Mouse (Mus musculus) MEL (cell line): ENCODE measurements around the gene Stx3. TPM values are rescaled to one million over a fixed set of nuclear protein-coding genes. Genes with fewer than 3 reads are reported as not detected.

Experiments used
- DNase-seq: peaks from one replicate; pipeline ENCODE4 v3.0.0; 2011; ENCODE audit warnings: low read depth, low spot score
- H3K27ac ChIP-seq: 2 replicates; pipeline ENCODE4 v1.5.1; 2012; ENCODE audit warnings: low read depth, mild to moderate bottlenecking, control low read depth, low read length, moderate library complexity; ENCODE audit not compliant: control insufficient read depth
- H3K27me3 ChIP-seq, 2 experiments: fragments of 150-350 bp in 1 of 2; sonication (generic) in 1 of 2; 2 replicates each; pipeline ENCODE4 v1.6.1; 2012; ENCODE audit warnings: low read length in 2 of 2, mild to moderate bottlenecking in 2 of 2, improper control_type of control experiment in 1 of 2, moderate library complexity in 1 of 2; ENCODE audit not compliant: insufficient read depth in 2 of 2, control insufficient read depth in 1 of 2
- H3K36me3 ChIP-seq, 2 experiments: 2 replicates each; pipeline ENCODE4 v1.6.1; 2012 to 2014; ENCODE audit warnings: low read length in 2 of 2, improper control_type of control experiment in 1 of 2, inconsistent platforms in 1 of 2, mild to moderate bottlenecking in 1 of 2; ENCODE audit not compliant: insufficient read depth in 2 of 2, control insufficient read depth in 1 of 2
- H3K4me1 ChIP-seq, 2 experiments: fragments of 150-350 bp in 1 of 2; sonication (generic) in 1 of 2; 2 replicates each; pipeline ENCODE4 v1.6.1; 2012; ENCODE audit warnings: low read length in 2 of 2, improper control_type of control experiment in 1 of 2, mild to moderate bottlenecking in 1 of 2; ENCODE audit not compliant: insufficient read depth in 2 of 2, control insufficient read depth in 1 of 2
- H3K4me3 ChIP-seq, 2 experiments: fragments of 150-350 bp in 1 of 2; sonication (generic) in 1 of 2; 2 replicates each; pipeline ENCODE4 v1.5.1; 2012; ENCODE audit warnings: low read depth in 2 of 2, low read length in 2 of 2, mild to moderate bottlenecking in 2 of 2, moderate library complexity in 2 of 2, control low read depth in 1 of 2, improper control_type of control experiment in 1 of 2; ENCODE audit not compliant: control insufficient read depth in 1 of 2, insufficient read depth in 1 of 2
- H3K79me2 ChIP-seq: 2 replicates; pipeline ENCODE4 v1.6.1; 2012; ENCODE audit warnings: mild to moderate bottlenecking, low read length, moderate library complexity; ENCODE audit not compliant: control insufficient read depth, poor library complexity, insufficient read depth
- H3K9ac ChIP-seq: 2 replicates; pipeline ENCODE4 v1.6.1; 2012; ENCODE audit warnings: low read depth, mild to moderate bottlenecking, control low read depth, low read length, moderate library complexity; ENCODE audit not compliant: control insufficient read depth, poor library complexity, severe bottlenecking
- H3K9me3 ChIP-seq: fragments of 150-350 bp; sonication (generic); replicated peaks from 2 replicates; pipeline ENCODE4 v1.6.1; 2012; ENCODE audit warnings: mild to moderate bottlenecking, low read length, improper control_type of control experiment, moderate library complexity; ENCODE audit not compliant: insufficient read depth
- BHLHE40 ChIP-seq: IDR thresholded peaks from 2 replicates; pipeline ENCODE4 v1.6.1; 2012; ENCODE audit warnings: low read depth, mild to moderate bottlenecking, inconsistent platforms, low read length, improper control_type of control experiment, borderline replicate concordance
- CHD1 ChIP-seq: IDR thresholded peaks from 2 replicates; pipeline ENCODE4 v1.6.1; 2012; ENCODE audit warnings: low read depth, mild to moderate bottlenecking, inconsistent platforms, low read length, improper control_type of control experiment
- CTCF ChIP-seq, 3 experiments: IDR thresholded peaks in 2 of 3; conservative IDR thresholded peaks in 1 of 3; 2 replicates each; pipeline ENCODE4 v1.5.1; 2011 to 2012; ENCODE audit warnings: low read length in 3 of 3, low read depth in 2 of 3, mild to moderate bottlenecking in 2 of 3, improper control_type of control experiment in 1 of 3, inconsistent platforms in 1 of 3, mixed read lengths in 1 of 3, moderate library complexity in 1 of 3; ENCODE audit not compliant: control insufficient read depth in 1 of 3, insufficient read depth in 1 of 3, poor library complexity in 1 of 3, severe bottlenecking in 1 of 3
- E2F4 ChIP-seq: IDR thresholded peaks from 2 replicates; pipeline ENCODE4 v1.6.1; 2011; ENCODE audit warnings: low read depth, low read length, improper control_type of control experiment, borderline replicate concordance
- HCFC1 ChIP-seq: IDR thresholded peaks from 2 replicates; pipeline ENCODE4 v1.6.1; 2012; ENCODE audit warnings: low read depth, mild to moderate bottlenecking, inconsistent platforms, low read length, improper control_type of control experiment, moderate library complexity
- KAT2A ChIP-seq: conservative IDR thresholded peaks from 2 replicates; pipeline ENCODE4 v1.6.1; 2012; ENCODE audit warnings: low read depth, low read length, improper control_type of control experiment, inconsistent platforms
- MAZ ChIP-seq: IDR thresholded peaks from 2 replicates; pipeline ENCODE4 v1.6.1; 2012; ENCODE audit warnings: low read depth, mild to moderate bottlenecking, inconsistent platforms, low read length, improper control_type of control experiment
- NELFE ChIP-seq: IDR thresholded peaks from 2 replicates; pipeline ENCODE4 v1.6.1; 2011; ENCODE audit warnings: low read depth, low read length, improper control_type of control experiment
- POLR2A ChIP-seq, 2 experiments: IDR thresholded peaks; 2 replicates each; pipeline ENCODE4 v1.6.1; 2011 to 2012; ENCODE audit warnings: low read length in 2 of 2, mild to moderate bottlenecking in 2 of 2, control low read depth in 1 of 2, improper control_type of control experiment in 1 of 2, low read depth in 1 of 2, moderate library complexity in 1 of 2; ENCODE audit not compliant: control insufficient read depth in 1 of 2, insufficient read depth in 1 of 2, poor library complexity in 1 of 2
- POLR2AphosphoS2 ChIP-seq: IDR thresholded peaks from 2 replicates; pipeline ENCODE4 v1.6.1; 2011; ENCODE audit warnings: low read length, improper control_type of control experiment
- POLR2AphosphoS5 ChIP-seq: IDR thresholded peaks from 2 replicates; pipeline ENCODE4 v1.6.1; 2012; ENCODE audit warnings: low read depth, borderline replicate concordance, mild to moderate bottlenecking, inconsistent platforms, low read length, moderate library complexity, mixed read lengths
- RAD21 ChIP-seq: IDR thresholded peaks from 2 replicates; pipeline ENCODE4 v1.6.1; 2011; ENCODE audit warnings: mild to moderate bottlenecking, low read depth, low read length, improper control_type of control experiment
- RCOR1 ChIP-seq: IDR thresholded peaks from 2 replicates; pipeline ENCODE4 v1.6.1; 2012; ENCODE audit warnings: low read depth, mild to moderate bottlenecking, inconsistent platforms, low read length, improper control_type of control experiment
- SIN3A ChIP-seq: IDR thresholded peaks from 2 replicates; pipeline ENCODE4 v1.6.1; 2012; ENCODE audit warnings: low read length, improper control_type of control experiment, inconsistent platforms
- SMC3 ChIP-seq: IDR thresholded peaks from 2 replicates; pipeline ENCODE4 v1.6.1; 2011; ENCODE audit warnings: low read depth, low read length, improper control_type of control experiment
- TCF12 ChIP-seq: IDR thresholded peaks from 2 replicates; pipeline ENCODE4 v1.6.1; 2014; ENCODE audit warnings: low read depth, mild to moderate bottlenecking, inconsistent platforms, low read length, improper control_type of control experiment, moderate library complexity
- ZC3H11A ChIP-seq: IDR thresholded peaks from 2 replicates; pipeline ENCODE4 v1.6.1; 2012; ENCODE audit warnings: low read depth, mild to moderate bottlenecking, inconsistent platforms, low read length, improper control_type of control experiment
- ZKSCAN1 ChIP-seq: IDR thresholded peaks from 2 replicates; pipeline ENCODE4 v1.6.1; 2012; ENCODE audit warnings: low read depth, mild to moderate bottlenecking, inconsistent platforms, low read length, improper control_type of control experiment, moderate library complexity
- ZMIZ1 ChIP-seq: IDR thresholded peaks from 2 replicates; pipeline ENCODE4 v1.6.1; 2012; ENCODE audit warnings: low read depth, mild to moderate bottlenecking, inconsistent platforms, low read length, improper control_type of control experiment, moderate library complexity
- polyA plus RNA-seq, 2 experiments: library from polyadenylated mRNA; stranded (reverse) in 1 of 2; unstranded in 1 of 2; fragments of >175 nt in 1 of 2; fragments of >200 nt in 1 of 2; gene quantifications; 2 replicates each; pipeline versions ENCODE4 v1.2.1 to v1.2.4; 2012; ENCODE audit warnings: low replicate concordance in 2 of 2, low read depth in 1 of 2; ENCODE audit not compliant: insufficient read length in 2 of 2, insufficient read depth in 1 of 2, missing spikeins in 1 of 2
- total RNA-seq: library from RNA; depleted of rRNA; stranded (reverse); fragments of 300-350 nt; gene quantifications from 2 replicates; pipeline ENCODE4 v1.2.3, GENCODE M21; 2012; rRNA removed

The Stx3 gene
- 0.33 and 0.73 TPM in 2 replicates for total RNA-seq
- polyA plus RNA-seq, result 1 to 10 TPM in 1 of 2 experiments, not detected in 1; 3.0 TPM

DNA sequence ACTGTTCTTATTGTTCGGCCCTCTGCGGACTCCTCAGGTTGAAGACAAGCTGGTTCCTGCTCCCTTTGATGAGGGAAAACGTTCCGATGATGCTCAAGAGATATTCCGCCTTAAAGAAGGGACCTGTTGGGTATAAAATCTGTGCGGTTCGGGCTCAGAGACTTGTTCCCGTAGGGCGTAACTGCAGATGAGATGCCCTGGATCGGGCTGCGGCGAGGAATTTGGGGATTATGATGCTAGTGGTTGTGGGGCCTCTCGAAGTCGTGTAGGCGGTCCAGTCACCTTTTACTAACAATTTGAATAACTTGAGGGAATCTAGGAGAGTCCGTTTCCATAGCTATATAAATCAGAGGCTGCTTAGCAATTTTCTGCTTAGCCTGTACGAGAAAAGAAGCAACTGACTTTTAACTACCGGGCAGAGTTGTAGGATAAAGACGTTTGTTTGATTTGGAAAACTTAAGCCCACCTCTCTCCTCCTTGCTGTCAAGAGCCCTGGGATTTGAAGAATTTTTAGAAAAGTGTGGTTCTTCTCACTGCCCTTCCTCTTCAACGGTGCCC, at the start of gene Stx3:
Gene Stx3, minus strand, starts transcription at position 261 of the 558 bp plus-strand sequence.
- H3K27ac ChIP-seq, result no peak within 1 kb of the TSS
- no peak within 1 kb of the TSS for H3K4me3 ChIP-seq

DNA sequence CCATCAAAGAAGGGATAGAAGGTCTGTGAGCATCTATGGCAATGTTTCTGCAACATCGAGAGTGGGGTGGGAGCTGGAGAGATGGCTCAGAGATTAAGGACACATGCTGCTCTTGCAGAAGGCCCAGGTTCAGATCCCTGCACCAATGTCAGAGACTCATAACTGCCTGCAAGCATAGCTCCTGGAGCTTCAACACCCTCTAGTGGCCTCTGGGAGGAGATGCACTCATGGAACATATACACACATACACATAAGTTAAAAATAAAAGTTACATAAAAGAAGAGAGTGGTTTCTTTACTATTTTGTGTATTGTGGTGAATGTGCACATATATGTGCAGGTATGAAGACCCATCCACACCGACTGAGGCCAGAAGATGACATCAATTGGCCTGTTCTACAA, 48.6 kb upstream of the Stx3 start:
- Histone ChIP-seq H3K79me2 (no peaks in the 10 kb centered on the region), H3K4me3 (no peak overlapping the region)

More for the DNA sequence above, at the start of gene Stx3:
- Histone ChIP-seq H3K9me3 (no peaks in the 10 kb centered on the region), H3K79me2 (no peaks in the 10 kb centered on the region), H3K4me1 (peaks cover 0 to 2% of the 10 kb centered on the region in 2 experiments; a peak in 1 of 4 replicates), H3K27me3 (no peaks in the 10 kb centered on the region; a peak in 1 of 4 replicates), H3K36me3 (no peaks in the 10 kb centered on the region), H3K9ac (no peak within 1 kb of the TSS)
- no peak for TF ChIP-seq POLR2AphosphoS5
- no peak for TF ChIP-seq SIN3A
- TF ChIP-seq CHD1, result no peak
- TF ChIP-seq NELFE, result no peak
- no peak for TF ChIP-seq TCF12
- no peak for TF ChIP-seq BHLHE40
- TF ChIP-seq ZMIZ1, result no peak
- no peak for TF ChIP-seq RAD21
- TF ChIP-seq E2F4, result no peak
- TF ChIP-seq POLR2AphosphoS2, result no peak
- no peak for TF ChIP-seq ZC3H11A
- no peak for TF ChIP-seq KAT2A
- no peak for TF ChIP-seq POLR2A (IDR thresholded peaks at IDR 0.05; ENCODE audit: control insufficient read depth in 1 of 2, insufficient read depth in 1 of 2, low read depth in 1 of 2, low read length in 2 of 2, poor library complexity in 1 of 2)
- no peak for TF ChIP-seq HCFC1
- DNase-seq, result no peak

More for the DNA sequence above, 48.6 kb upstream of the Stx3 start:
- TF ChIP-seq ZKSCAN1 (no peak), MAZ (no peak), POLR2AphosphoS5 (no peak), RCOR1 (no peak), RAD21 (peak; percentile 58), CTCF (IDR thresholded peaks at IDR 0.05 in 2 of 3, conservative IDR thresholded peaks at IDR 0.05 in 1 of 3; ENCODE audit: control insufficient read depth in 1 of 3, insufficient read depth in 1 of 3, low read depth in 2 of 3, low read length in 3 of 3, poor library complexity in 1 of 3, severe bottlenecking in 1 of 3) (peak; percentile 19 to 54 (median 33); a peak in 3 of 6 replicates), SMC3 (peak; percentile 50)
- Histone ChIP-seq H3K9ac (no peak overlapping the region), H3K36me3 (no peaks in the 10 kb centered on the region), H3K27ac (no peak overlapping the region), H3K27me3 (peaks cover 2% of the 10 kb centered on the region in 2 experiments), H3K9me3 (no peaks in the 10 kb centered on the region), H3K4me1 (no peaks in the 10 kb centered on the region)
- peak; percentile 25 for DNase-seq
